Mouse (Mus musculus): Measurements from ENCODE around the gene Pard6b.
"Not testable (repeated sequence)": the region's sequence is repeated elsewhere in the genome, so short reads cannot be mapped to it uniquely, and the experiment has no call there.

Gene Pard6b

GRCm38 (mm10) chr2:168096487-168096886 lies 15.7 kb downstream of the Pard6b start:
- intact Hi-C loops (cut with DNase I), result loop anchor here (5.0 kb wide), 1 partner anchor 69 kb away; no protein-coding TSS in a partner anchor

- intact Hi-C loops (cut with DNase I), result loop anchor here (5.0 kb wide), 1 partner anchor 71 kb away; no protein-coding TSS in a partner anchor
Measured at GRCm38 (mm10) chr2:168098040-168098439, 17.2 kb downstream of the Pard6b start.

- intact Hi-C loops (cut with DNase I), result no loop called here
Measured at GRCm38 (mm10) chr2:168100008-168100407, 19.2 kb downstream of the Pard6b start.

- intact Hi-C loops (cut with DNase I), result no loop called here
Measured at GRCm38 (mm10) chr2:168101805-168102204, 21.0 kb downstream of the Pard6b start.

GRCm38 (mm10) chr2:168103341-168103740 lies 22.5 kb downstream of the Pard6b start:
- intact Hi-C loops (cut with DNase I), result no loop called here

GRCm38 (mm10) chr2:168104375-168105144 lies 23.8 kb downstream of the Pard6b start:
- intact Hi-C loops (cut with DNase I), result no loop called here

GRCm38 (mm10) chr2:168105271-168105670 lies 24.5 kb downstream of the Pard6b start:
- intact Hi-C loops (cut with DNase I), result no loop called here

- intact Hi-C loops (cut with DNase I), result no loop called here
Measured at GRCm38 (mm10) chr2:168106701-168107178, 25.9 kb downstream of the Pard6b start.

GRCm38 (mm10) chr2:168107356-168107755 lies 26.6 kb downstream of the Pard6b start:
- intact Hi-C loops (cut with DNase I), result no loop called here

- intact Hi-C loops (cut with DNase I), result not testable (repeated sequence)
Measured at GRCm38 (mm10) chr2:168107901-168108300, 27.1 kb downstream of the Pard6b start.

- intact Hi-C loops (cut with DNase I), result loop anchor here (10.0 kb wide), 1 partner anchor 333 kb away; no protein-coding TSS in a partner anchor
Measured at GRCm38 (mm10) chr2:168111902-168112301, 31.1 kb downstream of the Pard6b start.

- intact Hi-C loops (cut with DNase I), result loop anchor here (10.0 kb wide), 1 partner anchor 332 kb away; no protein-coding TSS in a partner anchor
Measured at GRCm38 (mm10) chr2:168113263-168113662, 32.5 kb downstream of the Pard6b start.

GRCm38 (mm10) chr2:168113692-168114091 lies 32.9 kb downstream of the Pard6b start:
- intact Hi-C loops (cut with DNase I), result loop anchor here (10.0 kb wide), 1 partner anchor 331 kb away; no protein-coding TSS in a partner anchor

- intact Hi-C loops (cut with DNase I), result loop anchor here (5.0 to 10.0 kb wide), 2 partner anchors 92 to 330 kb away; partner anchors contain the start of gene Adnp
Measured at GRCm38 (mm10) chr2:168114699-168115350, 34.0 kb downstream of the Pard6b start.

- intact Hi-C loops (cut with DNase I), result loop anchor here (5.0 to 10.0 kb wide), 2 partner anchors 91 to 329 kb away; partner anchors contain the start of gene Adnp
Measured at GRCm38 (mm10) chr2:168115826-168116225, 35.0 kb downstream of the Pard6b start.

- intact Hi-C loops (cut with DNase I), result loop anchor here (5.0 to 10.0 kb wide), 2 partner anchors 90 to 328 kb away; partner anchors contain the start of gene Adnp
Measured at GRCm38 (mm10) chr2:168117147-168117546, 36.3 kb downstream of the Pard6b start.

GRCm38 (mm10) chr2:168117553-168117952 lies 36.7 kb downstream of the Pard6b start:
- intact Hi-C loops (cut with DNase I), result loop anchor here (5.0 to 10.0 kb wide), 2 partner anchors 90 to 327 kb away; partner anchors contain the start of gene Adnp

- intact Hi-C loops (cut with DNase I), result loop anchor here (5.0 to 10.0 kb wide), 2 partner anchors 89 to 327 kb away; partner anchors contain the start of gene Adnp
Measured at GRCm38 (mm10) chr2:168117967-168118366, 37.2 kb downstream of the Pard6b start.

- intact Hi-C loops (cut with DNase I), result loop anchor here (5.0 to 10.0 kb wide), 2 partner anchors 89 to 326 kb away; partner anchors contain the start of gene Adnp
Measured at GRCm38 (mm10) chr2:168118456-168118855, 37.7 kb downstream of the Pard6b start.

- intact Hi-C loops (cut with DNase I), result loop anchor here (5.0 to 10.0 kb wide), 2 partner anchors 88 to 326 kb away; partner anchors contain the start of gene Adnp
Measured at GRCm38 (mm10) chr2:168119123-168119522, 38.3 kb downstream of the Pard6b start.

GRCm38 (mm10) chr2:168120906-168121305 lies 40.1 kb downstream of the Pard6b start:
- intact Hi-C loops (cut with DNase I), result no loop called here

All from adrenal gland (tissue).